Mouse (Mus musculus) lung, postnatal 0 days (tissue): ENCODE data around the gene Shisa2. TPM values are rescaled to one million over a fixed set of nuclear protein-coding genes. Genes with fewer than 3 reads are reported as not detected.

Experiments used
- ATAC-seq: fragments of 200-750 bp; cut with Nextera tagmentation; 2 replicates; pipeline ENCODE4 v1.8.0; 2017; ENCODE audit warnings: moderate library complexity
- DNase-seq: peaks from one replicate; pipeline ENCODE4 v3.0.0-alpha.2; 2016; ENCODE audit warnings: low spot score
- H3K27ac ChIP-seq: fragments of 300-500 bp; sonication (generic); 2 replicates; pipeline ENCODE4 v1.5.1; 2014; ENCODE audit warnings: antibody characterized with exemption, mild to moderate bottlenecking, low read length, mixed read lengths
- H3K27me3 ChIP-seq: fragments of 300-500 bp; sonication (generic); replicated peaks from 2 replicates; pipeline ENCODE4 v1.6.1; 2014; ENCODE audit warnings: low read length, mixed read lengths; ENCODE audit not compliant: insufficient read depth
- H3K36me3 ChIP-seq: fragments of 300-500 bp; sonication (generic); 2 replicates; pipeline ENCODE4 v1.6.1; 2014; ENCODE audit warnings: low read length, mixed read lengths; ENCODE audit not compliant: insufficient read depth
- H3K4me1 ChIP-seq: fragments of 300-500 bp; sonication (generic); 2 replicates; pipeline ENCODE4 v1.6.1; 2014; ENCODE audit warnings: antibody characterized with exemption, low read depth, low read length, mixed read lengths; ENCODE audit not compliant: insufficient read depth
- H3K4me2 ChIP-seq: fragments of 300-500 bp; sonication (generic); replicated peaks from 2 replicates; pipeline ENCODE4 v1.6.1; 2014; ENCODE audit warnings: low read depth, mild to moderate bottlenecking, low read length, moderate library complexity, mixed read lengths
- H3K4me3 ChIP-seq: fragments of 300-500 bp; sonication (generic); 2 replicates; pipeline ENCODE4 v1.5.1; 2014; ENCODE audit warnings: low read depth, low read length
- H3K9ac ChIP-seq: fragments of 300-500 bp; sonication (generic); replicated peaks from 2 replicates; pipeline ENCODE4 v1.6.1; 2014; ENCODE audit warnings: low read depth, mild to moderate bottlenecking
- H3K9me3 ChIP-seq: fragments of 300-500 bp; sonication (generic); 2 replicates; pipeline ENCODE4 v1.6.1; 2016; ENCODE audit warnings: low read length, mixed read lengths
- CTCF ChIP-seq: IDR thresholded peaks from 2 replicates; pipeline ENCODE4 v1.5.1; 2016; ENCODE audit warnings: antibody characterized with exemption, mild to moderate bottlenecking
- EP300 ChIP-seq: IDR thresholded peaks from 2 replicates; pipeline ENCODE4 v1.6.1; 2016; ENCODE audit warnings: antibody characterized with exemption, mild to moderate bottlenecking, control low read depth
- WGBS: fragments of 180-500 bp; shearing (Covaris S2); extraction: QIAGEN DNeasy Blood & Tissue Kit; methylation state at CpG from one replicate; pipeline ENCODE4 v1.1.7; 2014; 5-methylcytosine and 5-hydroxymethylcytosine counted together
- polyA plus RNA-seq: library from polyadenylated mRNA; unstranded; fragments of >200 nt; fragmentation: Nextera tagmentation; extraction: Ambion mirVana; gene quantifications from 2 replicates; pipeline ENCODE4 v1.2.1, GENCODE M21; 2015

Gene Shisa2
- polyA plus RNA-seq, 1 experiment from 2014 or later, result 10.6 TPM

DNA sequence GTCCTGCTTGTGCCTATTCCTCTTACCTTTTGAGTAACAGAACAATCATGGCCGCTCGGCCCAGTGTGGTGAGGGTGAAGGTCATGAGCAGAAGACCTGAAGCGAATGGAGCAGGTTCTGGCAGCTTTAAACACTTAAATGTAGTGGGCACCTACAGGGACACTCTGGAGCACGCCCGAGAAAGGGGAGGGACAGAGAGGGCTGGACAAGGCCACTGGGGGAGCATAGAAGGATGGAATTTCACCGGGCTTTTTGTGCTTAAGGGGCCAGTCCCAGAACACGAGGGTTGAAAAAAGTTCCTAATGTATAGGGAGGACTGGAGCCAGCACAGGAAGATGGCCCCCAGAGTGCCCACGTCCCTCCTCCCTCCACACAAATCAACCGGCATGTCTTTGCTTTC is 8.9 kb downstream of the Shisa2 start:
- Histone ChIP-seq H3K4me2 (no peak overlapping the region), H3K27ac (no peak overlapping the region), H3K9me3 (no peaks in the 10 kb centered on the region), H3K9ac (no peak overlapping the region), H3K27me3 (no peaks in the 10 kb centered on the region), H3K4me3 (no peak overlapping the region), H3K4me1 (no peaks in the 10 kb centered on the region), H3K36me3 (no peaks in the 10 kb centered on the region)
- DNase-seq (no peak), ATAC-seq (no peak)
- WGBS, result 75% methylated on average over 9 of the region's 9 CpGs
- TF ChIP-seq CTCF, result no peak
- no peak for TF ChIP-seq EP300

DNA sequence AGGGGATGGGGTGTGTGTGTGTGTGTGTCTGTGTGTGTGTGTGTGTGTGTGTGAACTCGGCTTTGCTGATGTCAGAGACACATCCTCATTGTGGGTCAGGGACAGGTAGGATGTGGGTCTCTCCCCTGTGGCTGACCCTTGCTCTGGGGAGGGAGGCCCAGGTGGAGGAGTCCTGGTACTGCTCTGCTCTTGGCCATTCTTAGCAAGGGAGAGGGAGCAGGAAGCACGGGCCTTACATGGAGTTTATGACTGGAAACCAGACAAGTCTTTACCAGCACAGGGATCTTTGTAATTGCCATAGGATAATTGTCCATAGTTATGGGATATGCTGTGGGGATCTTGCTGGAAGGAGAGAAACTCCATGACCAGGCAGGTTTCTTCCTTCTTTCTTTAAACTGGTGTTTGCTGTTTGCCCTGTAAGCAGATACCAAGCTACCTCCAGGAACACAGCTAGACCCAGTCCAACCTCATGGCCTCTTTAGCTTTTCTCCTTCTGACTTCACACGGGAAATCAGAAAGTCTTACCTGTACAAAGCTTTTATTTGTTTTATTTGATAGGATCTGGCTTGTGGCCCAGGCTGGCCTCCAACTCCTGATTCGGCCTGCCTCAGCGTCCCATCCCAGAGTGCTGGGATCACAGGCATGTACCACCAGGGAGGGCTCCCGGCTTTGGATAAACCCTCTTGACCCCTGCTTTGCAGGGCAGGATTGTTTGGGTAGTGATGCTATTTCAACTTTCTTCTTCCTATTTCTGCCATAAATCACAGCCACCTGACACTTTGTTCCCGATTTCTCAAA is 14.0 kb downstream of the Shisa2 start:
- H3K4me3 ChIP-seq, result no peak overlapping the region
- DNase-seq (no peak), ATAC-seq (no peak)
- 35% methylated on average over 7 of the region's 7 CpGs for WGBS
- no peak overlapping the region for H3K9ac ChIP-seq
- no peaks in the 10 kb centered on the region for H3K27me3 ChIP-seq
- no peaks in the 10 kb centered on the region for H3K36me3 ChIP-seq
- TF ChIP-seq EP300 (no peak), CTCF (no peak)
- H3K4me1 ChIP-seq, result no peaks in the 10 kb centered on the region
- no peak overlapping the region for H3K27ac ChIP-seq
- H3K9me3 ChIP-seq, result no peaks in the 10 kb centered on the region
- no peak overlapping the region for H3K4me2 ChIP-seq

DNA sequence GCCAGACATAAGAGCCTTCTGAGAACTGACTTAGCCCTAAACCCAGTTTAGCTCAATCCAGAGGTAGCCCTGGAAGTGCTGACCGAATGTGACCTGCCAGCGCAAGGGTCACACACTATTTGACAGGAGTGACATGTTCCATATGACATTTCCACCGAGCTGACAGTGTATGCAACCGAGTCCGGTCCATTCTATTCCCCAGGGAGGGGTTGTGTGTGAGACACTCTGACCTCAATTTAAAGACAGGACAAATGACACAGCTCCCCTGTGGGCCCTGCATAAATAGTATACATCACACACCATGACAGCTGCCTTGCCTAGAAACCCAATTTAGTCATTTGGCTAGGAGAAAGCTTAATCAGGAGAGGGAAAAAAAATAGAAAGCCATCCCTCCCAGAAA is 16.7 kb downstream of the Shisa2 start:
- no peaks in the 10 kb centered on the region for H3K27me3 ChIP-seq
- no peak overlapping the region for H3K4me2 ChIP-seq
- H3K4me1 ChIP-seq, result no peaks in the 10 kb centered on the region
- no peak overlapping the region for H3K9ac ChIP-seq
- ATAC-seq, result peak; percentile 19; the same call in 1 of the 2 replicates
- 41% methylated on average over 5 of the region's 5 CpGs for WGBS
- H3K4me3 ChIP-seq, result no peak overlapping the region
- no peaks in the 10 kb centered on the region for H3K36me3 ChIP-seq
- H3K27ac ChIP-seq, result no peak overlapping the region
- H3K9me3 ChIP-seq, result no peaks in the 10 kb centered on the region
- DNase-seq, result no peak
- no peak for TF ChIP-seq EP300
- no peak for TF ChIP-seq CTCF

DNA sequence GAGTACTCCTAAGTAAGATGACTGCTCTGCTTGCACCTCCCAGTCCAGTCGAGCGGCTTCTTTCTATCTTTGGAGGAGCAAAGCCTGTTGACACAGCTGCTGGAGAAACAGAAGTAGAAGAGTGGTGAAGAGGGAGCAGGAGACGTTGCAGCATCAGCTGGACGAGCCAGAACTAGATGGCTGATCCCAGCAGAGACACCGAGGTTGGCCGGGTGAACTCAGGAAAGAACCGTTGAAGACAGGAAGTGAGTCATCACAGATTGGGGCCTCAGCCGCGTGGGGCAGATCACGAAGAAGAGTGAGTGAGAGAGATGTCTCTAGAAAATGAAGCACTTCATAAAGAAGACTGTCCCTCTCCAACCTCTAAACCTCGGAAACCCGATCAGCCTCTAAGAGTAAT is 18.5 kb downstream of the Shisa2 start:
- Histone ChIP-seq H3K36me3 (no peaks in the 10 kb centered on the region), H3K27ac (no peak overlapping the region), H3K9ac (no peak overlapping the region), H3K4me3 (no peak overlapping the region), H3K4me1 (no peaks in the 10 kb centered on the region), H3K27me3 (no peaks in the 10 kb centered on the region), H3K4me2 (no peak overlapping the region), H3K9me3 (no peaks in the 10 kb centered on the region)
- WGBS, result 17% methylated on average over 12 of the region's 12 CpGs
- peak; percentile 62 for ATAC-seq
- DNase-seq, result peak; percentile 66
- no peak for TF ChIP-seq CTCF
- no peak for TF ChIP-seq EP300

DNA sequence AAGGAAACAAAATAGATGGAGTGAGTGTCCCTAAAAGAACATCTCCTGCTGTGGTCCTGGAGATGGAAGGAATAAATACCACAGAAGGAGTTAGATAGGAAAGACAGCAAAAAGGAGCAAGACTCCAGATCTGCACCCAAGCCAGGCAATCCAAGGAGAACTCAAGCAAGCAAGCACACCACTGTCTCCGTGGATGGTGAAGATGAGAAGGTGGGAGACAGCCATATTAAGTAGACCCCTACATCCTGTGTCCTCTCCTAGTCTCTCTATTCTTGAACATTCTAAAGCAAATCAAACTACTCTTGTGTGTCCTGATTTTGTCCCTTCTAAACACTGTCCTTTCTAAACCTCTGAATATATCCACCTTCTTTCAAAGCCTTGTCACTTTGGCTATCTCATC is 19.1 kb downstream of the Shisa2 start:
- no peak for ATAC-seq
- TF ChIP-seq CTCF (no peak), EP300 (no peak)
- DNase-seq, result no peak
- Histone ChIP-seq H3K27me3 (no peaks in the 10 kb centered on the region), H3K4me3 (no peak overlapping the region), H3K9me3 (no peaks in the 10 kb centered on the region), H3K4me2 (no peak overlapping the region), H3K36me3 (no peaks in the 10 kb centered on the region), H3K9ac (no peak overlapping the region), H3K27ac (no peak overlapping the region), H3K4me1 (no peaks in the 10 kb centered on the region)
- WGBS, result 85% methylated on average over 1 of the region's 1 CpGs

DNA sequence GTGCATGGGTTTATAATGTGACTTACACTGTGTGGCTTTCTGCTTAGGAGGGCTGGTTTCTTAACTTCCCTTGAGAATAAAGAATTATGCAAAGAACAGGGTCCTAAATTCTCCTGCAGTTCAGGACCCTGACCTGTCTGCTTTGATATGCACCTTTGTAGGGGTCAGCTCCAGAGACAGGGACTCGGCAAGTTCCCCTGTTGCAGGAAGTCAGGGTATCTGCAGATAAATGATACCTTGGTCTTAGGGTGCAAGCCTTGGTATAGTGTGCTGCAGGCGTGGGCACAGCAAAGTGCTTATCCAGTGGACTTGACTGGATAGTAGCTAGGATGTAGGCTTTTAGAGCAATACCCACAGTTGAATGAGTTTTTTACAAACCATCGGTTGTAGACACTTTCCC is 19.8 kb downstream of the Shisa2 start:
- WGBS, result 83% methylated on average over 3 of the region's 3 CpGs

More for the DNA sequence above, 19.8 kb downstream of the Shisa2 start:
- Histone ChIP-seq H3K36me3 (no peaks in the 10 kb centered on the region), H3K27me3 (no peaks in the 10 kb centered on the region), H3K9ac (no peak overlapping the region), H3K4me1 (no peaks in the 10 kb centered on the region), H3K4me2 (no peak overlapping the region), H3K4me3 (no peak overlapping the region), H3K27ac (no peak overlapping the region), H3K9me3 (no peaks in the 10 kb centered on the region)
- TF ChIP-seq EP300, result no peak
- no peak for TF ChIP-seq CTCF
- no peak for DNase-seq
- no peak for ATAC-seq
